Mouse (Mus musculus): Measurements from ENCODE around the gene Rdh16. TPM values are rescaled to one million over a fixed set of nuclear protein-coding genes. Genes with fewer than 3 reads are reported as not detected.
"Not testable (repeated sequence)": the region's sequence is repeated elsewhere in the genome, so short reads cannot be mapped to it uniquely, and the experiment has no call there.

Gene Rdh16
- polyA plus RNA-seq, 1 experiment, result not detected

DNA sequence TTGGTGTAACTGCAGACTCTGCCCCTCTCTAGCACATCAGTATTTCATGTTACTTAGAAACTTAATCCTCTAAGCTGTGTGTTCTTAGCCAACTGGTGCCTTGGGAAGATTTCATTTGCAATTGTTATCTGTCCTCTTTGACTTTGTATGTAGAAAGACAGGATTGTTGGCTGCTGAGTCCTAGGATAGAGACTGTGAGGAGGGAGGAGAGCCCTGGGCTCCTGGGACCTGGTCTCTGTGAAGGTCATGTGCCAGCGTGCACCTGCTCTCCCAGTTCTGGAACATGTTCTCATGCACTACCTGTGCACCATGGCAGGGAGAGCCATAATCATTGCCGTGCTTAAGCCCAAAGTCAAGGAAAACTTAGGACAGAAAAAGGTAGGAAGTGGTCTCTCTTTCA lies 660 bp downstream of the Rdh16 start:
- Histone ChIP-seq H3K4me3 (no peak overlapping the region), H3K36me3 (ENCODE audit: control insufficient read depth, insufficient read depth) (no peaks in the 10 kb centered on the region), H3K27me3 (ENCODE audit: control insufficient read depth, insufficient read depth, insufficient read length) (no peaks in the 10 kb centered on the region), H3K4me2 (ENCODE audit: low read depth) (no peak overlapping the region), H3ac (ENCODE audit: control insufficient read depth, insufficient read length) (no peak overlapping the region), H3K79me2 (ENCODE audit: control insufficient read depth, insufficient read depth) (no peaks in the 10 kb centered on the region)
- TF ChIP-seq E2F4 (IDR thresholded peaks at IDR 0.05; ENCODE audit: insufficient read depth) (no peak), REST (IDR thresholded peaks at IDR 0.05; ENCODE audit: insufficient read depth, insufficient read length) (no peak), CEBPB (IDR thresholded peaks at IDR 0.05; ENCODE audit: insufficient read depth, poor library complexity, severe bottlenecking) (no peak)

GRCm38 (mm10) chr10:127802236-127802635 lies 1.3 kb downstream of the Rdh16 start:
- H3K36me3 ChIP-seq (ENCODE audit: control insufficient read depth, insufficient read depth), result no peaks in the 10 kb centered on the region
- H3K4me3 ChIP-seq, result no peak overlapping the region
- no peak for TF ChIP-seq REST (IDR thresholded peaks at IDR 0.05; ENCODE audit: insufficient read depth, insufficient read length)
- no peak for TF ChIP-seq POLR2A (IDR thresholded peaks at IDR 0.05; ENCODE audit: insufficient read length, low read depth)
- no peaks in the 10 kb centered on the region for H3K79me2 ChIP-seq (ENCODE audit: control insufficient read depth, insufficient read depth)
- H3K4me2 ChIP-seq (ENCODE audit: low read depth), result no peak overlapping the region
- H3K27me3 ChIP-seq (ENCODE audit: control insufficient read depth, insufficient read depth, insufficient read length), result no peaks in the 10 kb centered on the region
- H3ac ChIP-seq (ENCODE audit: control insufficient read depth, insufficient read length), result no peak overlapping the region

- TF ChIP-seq MYOG (IDR thresholded peaks at IDR 0.05; ENCODE audit: control insufficient read depth in 1 of 3, insufficient read depth in 1 of 3, insufficient read length in 2 of 3, low read depth in 2 of 3) (no peak), CEBPB (IDR thresholded peaks at IDR 0.05; ENCODE audit: insufficient read depth, poor library complexity, severe bottlenecking) (no peak), E2F4 (IDR thresholded peaks at IDR 0.05; ENCODE audit: insufficient read depth) (no peak), USF1 (IDR thresholded peaks at IDR 0.05; ENCODE audit: low read depth) (no peak), SRF (IDR thresholded peaks at IDR 0.05; ENCODE audit: control insufficient read depth, insufficient read length, low read depth) (no peak), TCF3 (IDR thresholded peaks at IDR 0.05; ENCODE audit: insufficient read length, low read depth) (no peak), MAX (IDR thresholded peaks at IDR 0.05; ENCODE audit: low read depth) (no peak), TCF12 (IDR thresholded peaks at IDR 0.05; ENCODE audit: insufficient read depth, poor library complexity, severe bottlenecking) (no peak), POLR2A (IDR thresholded peaks at IDR 0.05; ENCODE audit: insufficient read length, low read depth) (no peak), REST (IDR thresholded peaks at IDR 0.05; ENCODE audit: insufficient read depth, insufficient read length) (no peak)
- Histone ChIP-seq H3K4me3 (no peak overlapping the region), H3K79me2 (ENCODE audit: control insufficient read depth, insufficient read depth) (no peaks in the 10 kb centered on the region), H3ac (ENCODE audit: control insufficient read depth, insufficient read length) (no peak overlapping the region), H3K36me3 (ENCODE audit: control insufficient read depth, insufficient read depth) (no peaks in the 10 kb centered on the region), H3K27me3 (ENCODE audit: control insufficient read depth, insufficient read depth, insufficient read length) (no peaks in the 10 kb centered on the region), H3K4me2 (ENCODE audit: low read depth) (no peak overlapping the region)
These were observed 3.5 kb downstream of the Rdh16 start for GRCm38 (mm10) chr10:127804416-127804815.

GRCm38 (mm10) chr10:127815888-127816287 lies 14.9 kb downstream of the Rdh16 start:
- no peak overlapping the region for H3K4me3 ChIP-seq
- H3ac ChIP-seq (ENCODE audit: control insufficient read depth, insufficient read length), result no peak overlapping the region
- no peaks in the 10 kb centered on the region for H3K79me2 ChIP-seq (ENCODE audit: control insufficient read depth, insufficient read depth)
- H3K36me3 ChIP-seq (ENCODE audit: control insufficient read depth, insufficient read depth), result no peaks in the 10 kb centered on the region
- TF ChIP-seq TCF3 (IDR thresholded peaks at IDR 0.05; ENCODE audit: insufficient read length, low read depth) (no peak), POLR2AphosphoS2 (IDR thresholded peaks at IDR 0.05; ENCODE audit: insufficient read length, low read depth) (no peak), POLR2A (IDR thresholded peaks at IDR 0.05; ENCODE audit: insufficient read length, low read depth) (no peak), TCF12 (IDR thresholded peaks at IDR 0.05; ENCODE audit: insufficient read depth, poor library complexity, severe bottlenecking) (no peak), REST (IDR thresholded peaks at IDR 0.05; ENCODE audit: insufficient read depth, insufficient read length) (no peak), CEBPB (IDR thresholded peaks at IDR 0.05; ENCODE audit: insufficient read depth, poor library complexity, severe bottlenecking) (no peak), MYOG (IDR thresholded peaks at IDR 0.05; ENCODE audit: control insufficient read depth in 1 of 3, insufficient read depth in 1 of 3, insufficient read length in 2 of 3, low read depth in 2 of 3) (no peak)
- H3K27me3 ChIP-seq (ENCODE audit: control insufficient read depth, insufficient read depth, insufficient read length), result no peaks in the 10 kb centered on the region
- no peak overlapping the region for H3K4me2 ChIP-seq (ENCODE audit: low read depth)

DNA sequence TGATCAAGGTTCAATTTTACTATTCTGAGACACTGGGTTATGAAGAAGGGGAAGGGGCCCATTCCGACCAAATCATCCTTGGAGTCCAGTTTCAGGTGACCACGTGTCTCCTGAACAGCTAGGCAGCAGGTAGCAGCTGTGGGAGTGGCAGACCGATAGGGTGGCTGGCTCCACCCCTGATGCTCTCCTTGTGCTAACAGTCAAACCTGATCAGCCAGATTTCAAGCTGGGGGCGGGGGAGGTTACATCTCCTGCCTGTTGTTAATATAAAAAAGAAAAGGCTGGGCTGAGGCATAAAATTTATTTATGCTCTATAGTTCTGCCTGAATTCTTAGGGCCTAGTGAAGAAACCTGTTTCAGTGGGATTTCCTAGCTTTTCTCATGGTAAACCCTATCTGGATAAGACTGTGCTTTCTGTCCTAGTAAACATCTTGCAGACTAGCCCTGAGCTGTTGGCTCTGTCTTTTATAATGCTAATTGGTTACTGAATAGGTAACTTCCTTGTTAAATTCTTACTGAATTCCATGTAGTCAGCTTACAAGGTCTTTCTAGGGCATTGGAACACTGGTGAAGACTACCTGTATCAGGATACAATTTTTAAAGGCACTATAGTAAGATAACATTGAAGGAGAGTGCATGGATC lies 16.4 kb downstream of the Rdh16 start:
- H3K27me3 ChIP-seq (ENCODE audit: control insufficient read depth, insufficient read depth, insufficient read length); H3K4me3 ChIP-seq; H3K36me3 ChIP-seq (ENCODE audit: control insufficient read depth, insufficient read depth); H3ac ChIP-seq (ENCODE audit: control insufficient read depth, insufficient read length); H3K79me2 ChIP-seq (ENCODE audit: control insufficient read depth, insufficient read depth); H3K4me2 ChIP-seq (ENCODE audit: low read depth): not testable (repeated sequence)

- H3K4me3 ChIP-seq; H3K27me3 ChIP-seq (ENCODE audit: control insufficient read depth, insufficient read depth, insufficient read length); H3ac ChIP-seq (ENCODE audit: control insufficient read depth, insufficient read length); H3K36me3 ChIP-seq (ENCODE audit: control insufficient read depth, insufficient read depth); H3K4me2 ChIP-seq (ENCODE audit: low read depth); H3K79me2 ChIP-seq (ENCODE audit: control insufficient read depth, insufficient read depth): not testable (repeated sequence)
These were observed 20.9 kb downstream of the Rdh16 start for GRCm38 (mm10) chr10:127821806-127822205.
